Mouse (Mus musculus) neutrophil, adult 5-6 weeks (primary cell): ENCODE measurements around the gene Nop9. TPM values are rescaled to one million over a fixed set of nuclear protein-coding genes. Genes with fewer than 3 reads are reported as not detected.

Source experiments
- ATAC-seq: fragments of 151-379, 151-347 bp; 2 replicates; pipeline ENCODE4 v1.8.0; 2017; ENCODE audit warnings: mild to moderate bottlenecking, moderate TSS enrichment; ENCODE audit not compliant: insufficient number of reproducible peaks, poor library complexity, low FRiP score, severe bottlenecking; ENCODE audit errors: extremely low read depth
- total RNA-seq: library from RNA; stranded (forward); fragments of 200-1000 nt; gene quantifications from 2 replicates; pipeline ENCODE4 v1.2.3, GENCODE M21; 2017

Nop9 gene
- total RNA-seq, 1 experiment from 2014 or later: 12.1 TPM

GRCm38 (mm10) chr14:55793461-55793860 is 48.0 kb downstream of the Nop9 start:
- ATAC-seq: no peak

- no peak for ATAC-seq
These were observed 48.5 kb downstream of the Nop9 start for GRCm38 (mm10) chr14:55793946-55794345.

DNA sequence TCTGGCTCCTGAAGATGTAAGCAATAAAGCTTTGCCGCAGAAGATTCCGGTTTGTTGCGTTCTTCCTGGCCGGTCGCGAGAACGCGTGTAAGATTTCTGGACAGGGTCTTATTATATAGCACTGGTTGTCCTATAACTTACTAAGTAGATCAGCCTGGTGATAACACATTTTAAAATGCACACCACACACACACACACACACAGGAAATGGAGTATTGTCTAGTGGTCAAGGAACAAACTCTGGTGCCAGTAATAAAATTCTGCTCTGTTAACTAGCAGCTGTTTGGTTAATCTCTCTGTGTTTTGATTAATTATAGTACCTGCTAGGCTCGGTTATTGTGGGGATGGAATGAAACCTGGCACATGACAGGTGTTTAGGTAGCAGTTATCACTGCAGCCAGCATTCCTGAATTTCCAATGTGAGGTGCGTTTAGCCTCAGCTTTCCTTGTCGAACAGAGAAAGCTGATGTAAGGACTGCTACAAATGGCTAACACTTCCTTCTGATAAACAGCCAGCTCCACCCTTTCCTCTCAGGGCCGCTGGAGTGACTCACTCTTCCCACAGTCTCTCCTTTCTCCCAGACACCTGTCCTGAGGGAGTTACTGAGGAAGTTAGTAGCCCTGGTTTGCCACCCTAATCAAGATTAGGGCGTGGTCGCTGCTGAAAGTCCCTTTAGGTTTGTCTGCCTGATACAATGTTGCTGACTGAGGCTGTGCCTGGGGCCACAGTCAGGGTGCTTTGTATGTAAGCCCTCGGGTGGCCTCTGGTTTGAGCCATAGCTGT is 50.1 kb downstream of the Nop9 start:
- no peak for ATAC-seq

Other genes starting within 250 kb of the Nop9 start
- not detected in 2 replicates for gene Cpne6, start 235.2 kb upstream of the Nop9 start, total RNA-seq
- 0.12 TPM in 1 of 2 replicates, not detected in the other for gene Nrl, start 220.7 kb upstream of the Nop9 start, total RNA-seq
- gene Pck2, start 205.4 kb upstream of the Nop9 start, total RNA-seq: 38.6 and 38.8 TPM in 2 replicates
- 82.2 and 98.6 TPM in 2 replicates for gene Dcaf11, start 185.7 kb upstream of the Nop9 start, total RNA-seq
- gene A730061H03Rik, start 185.3 kb upstream of the Nop9 start, total RNA-seq: 6.9 and 9.1 TPM in 2 replicates
- not detected in 2 replicates for gene Fitm1, start 170.1 kb upstream of the Nop9 start, total RNA-seq
- gene Psme1, start 167.6 kb upstream of the Nop9 start, total RNA-seq: 254 and 295 TPM in 2 replicates
- gene Emc9, start 160.4 kb upstream of the Nop9 start, total RNA-seq: 5.0 TPM in 2 replicates
- 164 and 175 TPM in 2 replicates for gene Psme2, start 154.6 kb upstream of the Nop9 start, total RNA-seq
- gene Rnf31, start 154.0 kb upstream of the Nop9 start, total RNA-seq: 73.4 and 82.3 TPM in 2 replicates
- 163 and 164 TPM in 2 replicates for gene Irf9, start 142.1 kb upstream of the Nop9 start, total RNA-seq
- not detected in 2 replicates for gene Rec8, start 127.7 kb upstream of the Nop9 start, total RNA-seq
- gene Ipo4, start 109.7 kb upstream of the Nop9 start, total RNA-seq: 4.2 and 11.3 TPM in 2 replicates
- 2.1 and 2.8 TPM in 2 replicates for gene Gm49378, start 107.8 kb upstream of the Nop9 start, total RNA-seq
- 40.7 and 42.5 TPM in 2 replicates for gene Tm9sf1, start 101.9 kb upstream of the Nop9 start, total RNA-seq
- 0.98 and 2.1 TPM in 2 replicates for gene Tssk4, start 95.5 kb upstream of the Nop9 start, total RNA-seq
- gene Mdp1, start 85.2 kb upstream of the Nop9 start, total RNA-seq: 40.6 and 42.1 TPM in 2 replicates
- 27.5 and 44.8 TPM in 2 replicates for gene Gmpr2, start 73.8 kb upstream of the Nop9 start, total RNA-seq
- 158 and 211 TPM in 2 replicates for gene Nedd8, start 73.6 kb upstream of the Nop9 start, total RNA-seq
- gene Tinf2, start 63.9 kb upstream of the Nop9 start, total RNA-seq: 64.8 and 68.2 TPM in 2 replicates
- gene Tgm1, start 31.8 kb upstream of the Nop9 start, total RNA-seq: 6.9 and 9.5 TPM in 2 replicates
- 27.2 and 36.8 TPM in 2 replicates for gene Rabggta, start 23.4 kb upstream of the Nop9 start, total RNA-seq
- 20.4 and 28.0 TPM in 2 replicates for gene Dhrs1, start within 50 bp of the Nop9 start, total RNA-seq
- gene Cideb, start 12.8 kb downstream of the Nop9 start, total RNA-seq: 0.49 TPM in 1 of 2 replicates, not detected in the other
- 0.25 and 0.81 TPM in 2 replicates for gene Ltb4r2, start 15.7 kb downstream of the Nop9 start, total RNA-seq
- 12.9 and 14.6 TPM in 2 replicates for gene Ltb4r1, start 20.3 kb downstream of the Nop9 start, total RNA-seq
- 0.49 TPM in 1 of 2 replicates, not detected in the other for gene Adcy4, start 38.4 kb downstream of the Nop9 start, total RNA-seq
- 17.3 and 30.9 TPM in 2 replicates for gene Ripk3, start 43.2 kb downstream of the Nop9 start, total RNA-seq
- gene Nfatc4, start 77.5 kb downstream of the Nop9 start, total RNA-seq: not detected in 2 replicates
- 0.23 and 0.25 TPM in 2 replicates for gene Nynrin, start 108.3 kb downstream of the Nop9 start, total RNA-seq
- gene Cbln3, start 138.7 kb downstream of the Nop9 start, total RNA-seq: 0.37 TPM in 1 of 2 replicates, not detected in the other
- 157 and 158 TPM in 2 replicates for gene Khnyn, start 139.3 kb downstream of the Nop9 start, total RNA-seq
- 9.7 and 16.3 TPM in 2 replicates for gene Sdr39u1, start 154.6 kb downstream of the Nop9 start, total RNA-seq
- gene Cma1, start 199.0 kb downstream of the Nop9 start, total RNA-seq: 0.37 and 2.1 TPM in 2 replicates
- not detected in 2 replicates for gene Cma2, start 205.3 kb downstream of the Nop9 start, total RNA-seq